8 mouse cellular contexts compared by ENCODE assay signal in the genomic region with DNA sequence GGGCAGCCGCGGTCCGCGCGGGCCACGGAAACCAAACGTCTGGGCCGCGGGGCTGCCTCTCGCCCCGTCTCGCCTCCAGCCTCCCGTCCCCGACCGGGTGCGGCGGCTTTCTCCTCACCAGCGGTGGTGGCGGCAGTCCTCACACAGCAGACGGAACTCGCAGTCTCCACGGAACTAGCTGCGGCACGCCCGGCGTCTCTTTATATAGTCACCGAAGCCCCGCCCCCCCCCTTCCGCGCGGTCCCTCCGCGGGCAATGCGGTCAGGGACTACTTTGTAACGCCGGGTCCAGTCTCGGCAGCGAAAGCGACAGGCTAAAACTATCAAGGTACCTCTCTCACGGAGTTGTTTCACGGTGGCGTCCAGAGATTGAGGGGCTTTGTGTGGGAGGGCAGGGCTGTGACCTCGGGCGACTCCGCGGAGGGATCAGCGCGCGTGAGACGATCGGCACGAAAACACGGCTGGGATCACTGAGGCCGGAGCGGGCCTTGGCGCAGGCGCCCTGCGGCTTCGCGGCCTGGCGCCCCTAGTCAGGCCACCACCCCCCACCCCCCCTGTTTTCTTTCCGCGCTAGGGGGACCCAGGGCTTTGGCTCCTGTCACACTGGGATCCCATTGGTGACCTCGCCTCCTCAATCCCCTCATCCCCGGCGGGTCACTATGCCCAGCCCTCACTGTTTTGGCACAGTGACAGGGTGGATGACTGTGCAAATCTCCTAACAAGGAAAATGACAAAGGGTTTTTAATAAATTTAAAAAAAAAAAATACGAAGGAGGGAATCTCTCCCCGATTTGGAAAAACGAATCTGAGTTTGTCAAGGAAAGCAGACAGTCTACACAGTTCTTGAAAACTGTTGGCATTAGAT. TPM values are rescaled to one million over a fixed set of nuclear protein-coding genes. Genes with fewer than 3 reads are reported as not detected.
DNase-seq lines count a peak whose midpoint lies in the region; ATAC-seq and TF ChIP-seq lines count a peak whose summit lies in the region.

A gene (minus strand): TSS at position 624 of the 863 bp plus-strand sequence.

- H3K4me3 ChIP-seq in erythroblast, embryonic 14.5 days (replicated peaks), result peak within 1 kb of the TSS; percentile 100
- H3K4me3 ChIP-seq in heart, embryonic 12.5 days, result peak within 1 kb of the TSS; percentile 99
- H3K4me3 ChIP-seq in kidney, postnatal 0 days (replicated peaks; ENCODE audit: low read depth, low read length), result peak within 1 kb of the TSS; percentile 100
- H3K4me3 ChIP-seq in liver, embryonic 11.5 days (ENCODE audit: low read depth, low read length), result peak within 1 kb of the TSS; percentile 95
- H3K4me3 ChIP-seq in myocyte, result peak within 1 kb of the TSS; percentile 100

- peak; percentile 85 to 91 for DNase-seq in B cell, adult 2 months
- peak; percentile 98 for DNase-seq in brain, adult 2 months (ENCODE audit: low read depth, low spot score)
- DNase-seq in kidney, postnatal 0 days (ENCODE audit: low spot score), result peak; percentile 91
- DNase-seq in liver, embryonic 11.5 days (ENCODE audit: low spot score), result peak; percentile 96
- peak; percentile 89 to 97 for DNase-seq in spleen, postnatal 4 days (ENCODE audit: low spot score in 2 of 2)

- peak; percentile 95 for TF ChIP-seq POLR2A in myocyte (IDR thresholded peaks at IDR 0.05; ENCODE audit: insufficient read length, low read depth)

- H3K27ac ChIP-seq in heart, embryonic 12.5 days (ENCODE audit: poor library complexity, severe bottlenecking), result peak within 1 kb of the TSS; percentile 100
- H3K27ac ChIP-seq in kidney, postnatal 0 days, result peak within 1 kb of the TSS; percentile 98
- peak within 1 kb of the TSS; percentile 94 for H3K27ac ChIP-seq in liver, embryonic 11.5 days (ENCODE audit: low read depth, low read length)

- H3K9ac ChIP-seq in heart, embryonic 12.5 days, result peak within 1 kb of the TSS; percentile 100
- peak within 1 kb of the TSS; percentile 100 for H3K9ac ChIP-seq in kidney, postnatal 0 days (ENCODE audit: low read depth, low read length)
- H3K9ac ChIP-seq in liver, embryonic 11.5 days (ENCODE audit: low read depth, low read length), result peak within 1 kb of the TSS; percentile 97

- no peaks in the 10 kb centered on the region for H3K27me3 ChIP-seq in erythroblast, embryonic 14.5 days (ENCODE audit: control insufficient read depth)
- no peaks in the 10 kb centered on the region for H3K27me3 ChIP-seq in heart, embryonic 12.5 days (replicated peaks)
- H3K27me3 ChIP-seq in kidney, postnatal 0 days (ENCODE audit: insufficient read depth, low read length), result no peaks in the 10 kb centered on the region
- no peaks in the 10 kb centered on the region for H3K27me3 ChIP-seq in liver, embryonic 11.5 days (replicated peaks; ENCODE audit: control insufficient read depth, insufficient read depth, low read length)
- H3K27me3 ChIP-seq in myocyte (ENCODE audit: control insufficient read depth, insufficient read depth, insufficient read length), result no peaks in the 10 kb centered on the region

- H3K4me1 ChIP-seq in erythroblast, embryonic 14.5 days (ENCODE audit: control insufficient read depth), result peaks cover 52% of the 10 kb centered on the region
- H3K4me1 ChIP-seq in heart, embryonic 12.5 days (replicated peaks), result peaks cover 42% of the 10 kb centered on the region
- H3K4me1 ChIP-seq in kidney, postnatal 0 days (replicated peaks; ENCODE audit: insufficient read depth, low read length), result peaks cover 22% of the 10 kb centered on the region
- peaks cover 30% of the 10 kb centered on the region for H3K4me1 ChIP-seq in liver, embryonic 11.5 days (replicated peaks; ENCODE audit: control insufficient read depth, insufficient read depth, low read length)

- H3ac ChIP-seq in myocyte (ENCODE audit: control insufficient read depth, insufficient read length), result peak within 1 kb of the TSS; percentile 93

- H3K36me3 ChIP-seq in erythroblast, embryonic 14.5 days (ENCODE audit: control insufficient read depth), result peaks cover 28% of the 10 kb centered on the region
- H3K36me3 ChIP-seq in heart, embryonic 12.5 days, result peaks cover 12% of the 10 kb centered on the region
- peaks cover 7% of the 10 kb centered on the region for H3K36me3 ChIP-seq in kidney, postnatal 0 days (ENCODE audit: insufficient read depth, low read length)
- H3K36me3 ChIP-seq in liver, embryonic 11.5 days (ENCODE audit: control insufficient read depth, insufficient read depth, low read length), result peaks cover 12% of the 10 kb centered on the region
- H3K36me3 ChIP-seq in myocyte (ENCODE audit: control insufficient read depth, insufficient read depth), result peaks cover 22% of the 10 kb centered on the region

- under 1% methylated on average over 69 of the region's 69 CpGs for WGBS in heart, embryonic 12.5 days
- WGBS in kidney, postnatal 0 days, result under 1% methylated on average over 68 of the region's 69 CpGs
- under 1% methylated on average over 69 of the region's 69 CpGs for WGBS in liver, embryonic 11.5 days

- peak within 1 kb of the TSS; percentile 87 for H3K4me2 ChIP-seq in heart, embryonic 12.5 days
- H3K4me2 ChIP-seq in kidney, postnatal 0 days (ENCODE audit: low read length), result peak within 1 kb of the TSS; percentile 94
- H3K4me2 ChIP-seq in liver, embryonic 11.5 days, result peak within 1 kb of the TSS; percentile 76
- H3K4me2 ChIP-seq in myocyte (ENCODE audit: low read depth), result peak within 1 kb of the TSS; percentile 97

- ATAC-seq in heart, embryonic 12.5 days (ENCODE audit: insufficient number of reproducible peaks, low FRiP score), result peak; percentile 69
- ATAC-seq in kidney, postnatal 0 days (replicated peaks; ENCODE audit: low FRiP score, low read depth), result peak; percentile 35
- ATAC-seq in liver, embryonic 11.5 days (replicated peaks; ENCODE audit: low FRiP score), result peak; percentile 60

- H3K9me3 ChIP-seq in erythroblast, embryonic 14.5 days (ENCODE audit: control insufficient read depth, low read length), result no peaks in the 10 kb centered on the region
- H3K9me3 ChIP-seq in heart, embryonic 12.5 days (replicated peaks), result no peaks in the 10 kb centered on the region
- no peaks in the 10 kb centered on the region for H3K9me3 ChIP-seq in kidney, postnatal 0 days (replicated peaks; ENCODE audit: low read length)
- no peaks in the 10 kb centered on the region for H3K9me3 ChIP-seq in liver, embryonic 11.5 days (ENCODE audit: control insufficient read depth, low read length)

- TF ChIP-seq CTCF in kidney, postnatal 0 days (IDR thresholded peaks at IDR 0.05; ENCODE audit: low read depth), result no peak

- peaks cover 39% of the 10 kb centered on the region for H3K79me2 ChIP-seq in myocyte (ENCODE audit: control insufficient read depth, insufficient read depth)

TF ChIP-seq in myocyte, 11 proteins besides CTCF, POLR2A, EP300 and RAD21:
- TF ChIP-seq MYOD1 (IDR thresholded peaks at IDR 0.05; ENCODE audit: control insufficient read depth in 1 of 3, insufficient read length in 2 of 3, low read depth in 2 of 3), result peak in 1 of 3 experiments; percentile 35
- TF ChIP-seq USF1 (IDR thresholded peaks at IDR 0.05; ENCODE audit: low read depth), result no peak
- TF ChIP-seq REST (IDR thresholded peaks at IDR 0.05; ENCODE audit: insufficient read depth, insufficient read length), result peak; percentile 67
- TF ChIP-seq MYOG (IDR thresholded peaks at IDR 0.05; ENCODE audit: control insufficient read depth in 1 of 3, insufficient read depth in 1 of 3, insufficient read length in 2 of 3, low read depth in 2 of 3), result peak in 2 of 3 experiments; percentile 24 to 59
- peak; percentile 31 for TF ChIP-seq SRF (IDR thresholded peaks at IDR 0.05; ENCODE audit: control insufficient read depth, insufficient read length, low read depth)
- TF ChIP-seq POLR2AphosphoS2 (IDR thresholded peaks at IDR 0.05; ENCODE audit: insufficient read length, low read depth), result peak; percentile 97
- no peak for TF ChIP-seq TCF12 (IDR thresholded peaks at IDR 0.05; ENCODE audit: insufficient read depth, poor library complexity, severe bottlenecking)
- no peak for TF ChIP-seq CEBPB (IDR thresholded peaks at IDR 0.05; ENCODE audit: insufficient read depth, poor library complexity, severe bottlenecking)
- TF ChIP-seq E2F4 (IDR thresholded peaks at IDR 0.05; ENCODE audit: insufficient read depth), result no peak
- no peak for TF ChIP-seq MAX (IDR thresholded peaks at IDR 0.05; ENCODE audit: low read depth)

RNA-seq across cellular contexts. Expression of the gene that starts here (rescaled TPM):
- polyA plus RNA-seq in erythroblast, embryonic 14.5 days (2012), result 17.4 and 56.1 TPM in 2 replicates
- polyA plus RNA-seq in heart, embryonic 12.5 days (2016; fragmentation: Nextera tagmentation; extraction: Ambion mirVana), result 840 and 852 TPM in 2 replicates
- polyA plus RNA-seq in kidney, postnatal 0 days (2015; fragmentation: Nextera tagmentation; extraction: Ambion mirVana), result 702 and 872 TPM in 2 replicates
- 772 and 827 TPM in 2 replicates for polyA plus RNA-seq in liver, embryonic 11.5 days (2014; fragmentation: Nextera tagmentation; extraction: Ambion mirVana)
- polyA plus RNA-seq in myocyte (2012; fragmentation: generic; extraction: Trizol), result 878 TPM

Comparison
In these comparisons a context has a peak if more than half of its experiments do, and no peak if none do; other contexts are left out.
1. Peak in every context shown above with its lines: DNase-seq, ATAC-seq, H3K4me3 ChIP-seq and H3K27ac ChIP-seq.
2. RNA of the gene that starts here (polyA plus RNA-seq): 878 TPM in myocyte (single experiment), 840 to 852 TPM in heart, embryonic 12.5 days, 772 to 827 TPM in liver, embryonic 11.5 days and 702 to 872 TPM in kidney, postnatal 0 days; 17.4 to 56.1 TPM in erythroblast, embryonic 14.5 days; every median in the first group is over 10 times any median in the second.